Mouse (Mus musculus) megakaryocyte progenitor cell, adult 5-6 weeks (primary cell): Measurements from ENCODE around the gene Gm49361. TPM values are rescaled to one million over a fixed set of nuclear protein-coding genes. Genes with fewer than 3 reads are reported as not detected.
"Not testable (repeated sequence)": the region's sequence is repeated elsewhere in the genome, so short reads cannot be mapped to it uniquely, and the experiment has no call there.

ENCODE experiments used
- ATAC-seq: replicated peaks from 2 replicates; pipeline ENCODE4 v1.8.0; 2016; ENCODE audit warnings: mild to moderate bottlenecking, moderate TSS enrichment, inconsistent platforms; ENCODE audit not compliant: poor library complexity
- total RNA-seq, 2 experiments: library from RNA; stranded (forward) in 1 of 2; stranded (reverse) in 1 of 2; fragments of 157-497, 149-512 nt in 1 of 2; fragments of 200-1000 nt in 1 of 2; gene quantifications; 2 replicates each; pipeline versions ENCODE4 v1.2.3 to v1.2.4; 2015 to 2017

Gm49361 gene
- total RNA-seq, 2 experiments from 2014 or later: not detected

DNA sequence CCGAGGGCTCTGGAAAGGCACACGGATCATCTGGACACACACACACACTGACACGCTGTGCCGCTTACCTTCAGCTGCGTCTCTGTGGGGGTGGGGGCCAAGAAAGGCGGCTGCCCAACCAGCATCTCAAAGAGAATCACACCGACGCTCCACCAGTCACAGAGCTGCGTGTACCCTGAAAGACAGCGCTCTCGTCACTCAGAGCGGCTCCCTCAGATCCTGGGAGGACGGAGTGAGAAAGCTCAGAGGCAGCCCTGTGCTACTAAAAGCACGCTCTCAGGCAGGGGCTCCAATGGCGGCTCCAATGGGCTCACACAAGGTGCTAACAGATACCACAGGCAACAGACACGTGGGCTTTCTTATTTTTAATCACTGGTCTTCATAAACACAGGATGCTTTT is 51.7 kb downstream of the Gm49361 start:
- ATAC-seq: no peak

DNA sequence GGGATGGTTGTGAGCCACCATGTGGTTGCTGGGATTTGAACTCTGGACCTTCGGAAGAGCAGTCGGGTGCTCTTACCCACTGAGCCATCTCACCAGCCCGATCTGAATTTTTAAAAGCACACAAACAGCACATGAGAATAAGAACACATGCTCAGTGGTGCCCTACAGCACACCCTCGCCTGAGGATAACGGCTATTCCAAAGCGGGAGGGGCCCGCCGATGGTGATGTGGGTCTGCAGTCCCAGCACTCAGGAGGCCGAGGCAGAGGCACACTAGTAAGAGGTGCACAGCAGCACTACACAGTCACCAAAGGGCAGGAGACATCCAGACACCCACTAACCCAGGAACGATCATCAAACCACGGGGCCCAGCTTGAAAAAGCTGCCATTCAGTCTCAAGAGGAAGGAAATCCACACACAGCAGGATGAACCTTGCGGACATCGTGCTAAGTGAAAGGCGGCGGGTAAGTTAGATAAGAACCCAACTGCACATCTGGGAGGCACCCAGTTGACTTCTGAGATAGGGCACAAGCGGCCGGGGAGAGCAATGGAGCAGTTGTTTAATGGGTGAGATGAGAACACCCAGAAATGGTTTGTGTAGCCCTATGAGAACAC is 53.3 kb downstream of the Gm49361 start:
- peak; percentile 91 for ATAC-seq

DNA sequence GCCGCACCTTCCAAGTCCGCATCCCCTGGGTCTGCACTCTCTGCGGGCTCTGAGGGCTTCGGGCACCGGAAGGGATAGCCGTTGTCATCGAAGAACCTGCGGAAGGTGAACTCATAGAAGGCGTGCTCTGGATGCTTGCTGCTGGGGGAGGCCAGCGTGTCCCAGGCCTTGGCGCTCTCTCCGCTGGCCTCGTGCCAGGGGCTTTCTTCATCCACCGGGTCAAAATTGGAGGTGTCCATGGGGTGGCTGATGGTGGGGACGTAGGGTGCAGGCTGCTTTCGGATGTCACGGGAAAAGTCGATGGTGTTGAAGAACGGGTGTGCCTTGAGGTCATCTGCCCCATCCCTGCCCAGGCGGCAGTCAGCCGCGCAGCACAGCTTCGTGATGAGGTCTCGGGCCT is 54.6 kb downstream of the Gm49361 start:
- ATAC-seq: no peak

DNA sequence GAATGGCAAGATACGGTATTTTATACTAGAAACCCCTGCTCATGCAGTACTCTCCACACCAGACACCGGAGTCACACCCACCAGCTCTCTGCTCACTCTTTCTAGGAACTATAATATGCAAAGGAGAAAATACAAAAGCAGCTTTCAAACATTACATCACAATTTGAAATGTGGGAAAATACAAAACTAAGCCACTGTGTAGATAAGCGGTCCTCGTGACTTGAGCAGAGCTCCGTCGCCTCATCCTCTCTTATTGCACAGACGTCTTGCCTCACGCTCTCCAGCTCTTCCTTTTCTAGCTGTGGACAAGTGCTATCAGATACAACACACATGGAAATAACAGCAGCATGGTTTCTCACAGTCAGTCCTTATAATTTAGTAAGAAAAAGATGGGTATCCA is 55.2 kb downstream of the Gm49361 start:
- ATAC-seq: no peak

DNA sequence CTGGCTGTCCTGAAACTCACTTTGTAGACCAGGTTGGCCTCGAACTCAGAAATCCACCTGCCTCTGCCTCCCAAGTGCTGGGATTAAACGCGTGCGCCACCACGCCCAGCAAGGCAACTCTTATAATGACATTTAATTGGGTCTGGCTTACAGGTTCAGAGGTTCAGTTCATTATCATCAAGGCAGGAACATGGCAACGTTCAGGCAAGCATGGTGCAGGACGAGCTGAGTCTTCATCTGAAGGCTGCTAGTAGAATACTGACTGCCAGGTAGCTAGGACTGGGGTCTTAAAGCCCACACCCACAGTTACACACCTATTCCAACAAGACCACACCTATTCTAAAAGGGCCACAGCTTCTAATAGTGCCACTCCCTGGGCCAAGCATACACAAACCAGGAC is 57.8 kb downstream of the Gm49361 start:
- ATAC-seq: not testable (repeated sequence)

DNA sequence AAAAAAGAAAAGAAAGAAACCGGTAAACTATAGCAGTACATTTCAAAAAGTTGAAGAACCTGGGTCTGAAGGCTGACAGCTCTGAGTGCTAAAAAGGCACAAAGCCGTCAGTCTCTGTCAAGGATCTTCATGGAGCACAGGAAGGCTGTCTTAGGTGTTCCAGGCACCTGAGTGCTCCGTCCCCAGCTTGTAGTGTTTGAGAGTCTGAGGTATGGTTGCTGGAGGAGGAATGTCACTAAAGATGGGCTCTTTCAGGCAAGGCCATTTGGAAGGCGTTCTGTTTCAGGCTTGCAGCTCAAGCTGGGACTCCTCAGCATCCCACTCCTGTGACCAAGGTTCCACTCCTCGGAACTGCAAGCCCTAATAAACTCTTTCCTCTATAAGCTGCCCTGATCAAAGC is 58.5 kb downstream of the Gm49361 start:
- ATAC-seq: no peak

DNA sequence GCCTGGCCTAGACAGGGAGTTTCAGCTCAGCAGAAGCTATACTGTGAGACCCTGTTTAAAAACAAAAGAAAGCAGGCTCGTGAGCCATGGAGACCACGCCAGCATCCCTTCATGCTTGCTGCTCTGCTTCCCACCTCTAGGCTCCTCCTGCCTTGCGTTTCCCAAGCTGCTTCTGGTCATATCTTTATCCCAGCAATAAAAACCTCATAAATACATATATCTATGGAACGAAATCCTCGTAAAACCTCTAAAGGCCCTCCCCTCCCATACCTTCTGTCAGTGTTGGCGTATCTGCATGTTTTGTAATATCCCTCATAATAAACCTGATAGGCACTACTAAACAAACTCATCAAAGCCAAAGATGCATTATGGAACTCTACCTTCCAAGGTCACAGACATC is 59.3 kb downstream of the Gm49361 start:
- no peak for ATAC-seq

DNA sequence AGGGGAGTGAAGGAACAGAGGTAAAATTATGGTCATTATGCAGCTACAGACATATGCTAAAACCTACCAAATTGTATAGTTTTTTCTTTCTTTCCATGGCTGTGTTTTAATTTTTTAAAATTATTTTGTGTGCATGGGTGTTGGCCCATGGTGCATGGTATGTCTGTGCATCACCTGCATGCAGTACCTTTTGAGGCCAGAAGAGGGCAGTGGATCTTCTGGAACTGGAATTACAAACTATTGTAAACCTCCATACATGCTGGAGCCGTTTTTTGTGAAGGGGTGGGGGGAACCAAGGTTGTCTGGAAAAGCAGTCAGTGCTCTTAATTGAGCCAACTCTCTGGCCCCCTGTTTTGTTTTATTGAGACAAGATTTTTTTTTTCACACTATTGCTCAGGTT is 61.3 kb downstream of the Gm49361 start:
- ATAC-seq: peak; percentile 91

DNA sequence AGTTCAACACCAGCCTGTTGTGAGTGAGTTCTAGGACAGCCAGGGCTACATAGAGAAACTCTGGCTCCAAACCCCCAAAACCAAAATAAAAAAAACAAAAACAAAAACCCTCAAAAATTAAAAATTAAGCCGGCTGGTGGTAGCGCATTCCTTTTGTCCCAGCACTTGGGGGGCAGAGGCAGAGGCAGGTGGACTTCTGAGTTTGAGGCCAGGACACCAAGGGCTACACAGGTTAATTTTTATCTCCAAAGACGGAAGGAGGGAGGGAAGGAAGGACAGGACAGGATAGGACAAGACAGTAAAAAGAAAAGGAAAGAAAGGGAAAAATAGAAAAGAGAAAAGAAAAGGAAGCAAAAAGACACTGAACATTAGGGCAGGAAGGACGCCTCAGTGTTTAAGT is 63.2 kb downstream of the Gm49361 start:
- no peak for ATAC-seq

DNA sequence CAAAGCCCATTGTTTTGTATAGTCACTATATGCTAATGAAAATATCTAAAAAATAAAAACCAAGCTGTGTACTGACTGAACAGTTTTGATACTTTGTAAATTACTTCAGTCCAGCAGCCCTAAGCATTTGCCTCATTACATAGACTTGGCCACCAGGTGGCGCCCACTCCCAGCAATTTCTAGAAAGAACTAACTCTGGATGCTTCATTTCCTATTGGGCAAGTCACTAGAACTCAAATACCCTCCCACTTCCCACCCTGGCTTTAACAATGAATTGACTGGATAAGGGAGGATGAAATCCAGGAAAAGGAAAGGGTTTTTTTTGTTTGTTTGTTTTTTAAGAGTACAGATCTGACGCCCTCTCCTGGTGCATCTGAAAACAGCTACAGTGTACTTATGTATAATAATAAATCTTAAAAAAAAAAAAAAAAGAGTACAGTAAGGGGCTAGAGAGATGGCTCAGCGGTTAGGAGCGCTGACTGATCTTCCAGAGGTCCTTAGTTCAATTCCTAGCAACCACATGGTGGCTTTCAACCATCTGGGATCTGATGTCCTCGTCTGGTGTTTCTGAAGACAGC is 65.9 kb downstream of the Gm49361 start:
- peak; percentile 93 for ATAC-seq

DNA sequence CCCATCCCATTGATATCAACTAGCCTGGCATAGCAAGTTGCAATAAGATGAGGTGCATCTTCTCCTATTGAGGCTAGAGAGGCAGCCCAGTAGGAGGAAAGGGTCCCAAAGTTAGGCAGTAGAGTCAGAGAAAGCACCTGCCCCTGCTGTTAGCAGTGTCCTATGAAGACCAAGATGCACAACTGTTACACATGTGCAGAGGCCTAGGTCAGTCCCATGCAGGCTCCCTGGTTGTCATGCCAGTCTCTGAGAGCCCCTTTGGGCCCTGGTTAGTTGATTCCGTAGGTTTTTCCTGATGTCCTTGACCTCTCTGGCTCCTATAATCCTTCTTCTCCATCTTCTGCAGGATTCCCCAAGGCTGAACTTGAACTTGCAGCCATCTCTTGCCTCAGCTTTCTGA is 66.4 kb downstream of the Gm49361 start:
- ATAC-seq: no peak

DNA sequence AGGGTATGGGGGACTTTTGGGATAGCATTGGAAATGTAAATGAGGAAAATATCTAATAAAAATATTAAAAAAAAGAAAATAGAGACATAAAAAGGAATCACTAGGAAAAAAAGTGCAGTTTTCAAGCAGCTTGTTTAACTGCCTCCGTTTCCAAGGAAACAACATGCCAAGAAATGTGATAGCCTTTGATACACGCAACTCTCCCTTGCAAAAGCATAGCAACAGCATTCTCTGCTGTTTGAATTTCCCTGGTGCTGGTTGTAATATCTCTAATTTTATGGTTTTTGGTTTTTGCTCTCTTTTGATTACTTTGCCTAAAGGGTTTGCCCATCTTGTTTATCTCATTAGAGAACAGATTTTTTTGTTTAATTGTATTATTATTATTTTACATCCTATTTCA is 70.4 kb downstream of the Gm49361 start:
- no peak for ATAC-seq

DNA sequence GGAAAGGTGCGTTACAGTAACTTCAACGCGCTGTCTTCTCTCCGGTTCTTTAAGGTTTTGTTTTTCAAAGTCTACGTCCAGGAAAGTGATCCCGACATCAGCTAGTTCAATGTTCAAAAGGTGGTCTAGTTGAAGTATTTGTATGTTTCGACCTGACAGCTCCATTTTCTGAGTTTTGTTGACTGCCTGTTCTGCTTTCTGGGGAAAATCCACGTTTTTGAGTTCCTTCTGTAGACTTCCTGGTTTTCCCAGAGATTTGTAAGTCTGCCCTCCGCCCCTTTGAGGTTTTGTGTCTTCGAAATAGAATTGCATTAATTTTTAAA is 80.3 kb downstream of the Gm49361 start:
- ATAC-seq: no peak

DNA sequence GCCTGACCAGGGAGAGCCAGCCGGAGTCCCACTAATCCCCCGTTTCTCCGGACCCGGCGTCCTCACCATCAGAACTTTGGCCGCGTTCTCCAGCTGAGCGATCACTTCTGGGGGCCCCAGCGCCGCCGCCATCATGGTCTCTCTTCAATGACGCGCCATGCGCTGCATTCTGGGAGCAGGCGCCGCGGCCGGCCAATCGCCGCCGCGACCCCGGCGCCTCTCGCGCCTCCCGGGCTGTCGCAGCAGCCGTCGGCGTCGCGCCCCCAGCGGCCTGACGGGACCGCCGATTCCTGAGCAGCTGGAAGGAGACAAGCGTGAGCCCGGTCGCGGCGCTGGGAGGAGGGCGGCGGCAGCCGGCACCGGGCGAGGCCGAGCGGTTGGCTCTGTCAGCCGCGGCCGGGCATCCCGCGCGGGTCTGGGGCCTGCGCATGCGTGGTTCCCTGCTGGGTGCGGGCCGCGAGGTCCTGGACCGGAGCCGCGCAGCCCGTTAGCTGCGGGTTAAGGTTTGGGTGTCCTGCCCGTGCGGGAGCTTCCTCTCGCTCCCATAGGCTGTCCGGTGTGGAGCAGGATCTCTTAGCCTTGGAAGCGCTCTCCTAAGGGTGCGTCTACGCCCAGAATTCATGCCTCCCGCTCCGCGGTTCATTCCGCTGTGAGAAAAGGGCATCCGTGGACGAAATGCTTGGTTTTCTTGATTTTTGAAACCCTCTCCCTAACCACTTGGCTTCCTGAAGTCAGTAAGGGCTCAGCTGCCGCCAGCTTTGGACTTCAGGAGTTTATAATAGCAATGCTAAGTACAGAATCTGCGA is 80.9 kb downstream of the Gm49361 start, which contains the start of gene Xpo4:
TSS of gene Xpo4 (minus strand) at position 609 of the 806 bp plus-strand sequence.
- ATAC-seq: peak; percentile 82

DNA sequence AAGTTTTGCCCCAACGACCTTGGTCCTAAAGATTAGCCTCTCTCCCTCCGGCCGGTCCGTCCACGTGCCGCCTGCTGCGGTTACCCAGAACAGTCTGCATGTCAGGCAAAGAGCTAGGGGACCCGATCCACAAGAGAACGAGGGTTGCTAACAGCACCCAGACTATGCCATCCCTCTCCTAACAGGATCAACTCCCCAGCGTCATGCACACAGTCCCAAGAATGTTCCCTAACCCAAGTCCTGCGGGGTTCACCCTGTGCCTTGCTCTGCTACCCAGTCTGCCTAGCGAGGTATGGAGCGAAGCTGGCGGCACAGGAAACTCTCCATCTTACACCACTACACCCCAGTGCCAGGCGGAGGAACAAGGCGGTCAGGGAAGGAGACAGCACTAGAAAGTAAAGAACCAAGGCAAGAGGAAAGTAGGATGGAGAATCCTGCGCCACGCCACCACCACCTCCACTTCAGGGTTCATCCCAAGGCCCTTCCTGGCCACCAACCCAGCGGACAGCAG is 81.5 kb downstream of the Gm49361 start:
- peak; percentile 54 for ATAC-seq

DNA sequence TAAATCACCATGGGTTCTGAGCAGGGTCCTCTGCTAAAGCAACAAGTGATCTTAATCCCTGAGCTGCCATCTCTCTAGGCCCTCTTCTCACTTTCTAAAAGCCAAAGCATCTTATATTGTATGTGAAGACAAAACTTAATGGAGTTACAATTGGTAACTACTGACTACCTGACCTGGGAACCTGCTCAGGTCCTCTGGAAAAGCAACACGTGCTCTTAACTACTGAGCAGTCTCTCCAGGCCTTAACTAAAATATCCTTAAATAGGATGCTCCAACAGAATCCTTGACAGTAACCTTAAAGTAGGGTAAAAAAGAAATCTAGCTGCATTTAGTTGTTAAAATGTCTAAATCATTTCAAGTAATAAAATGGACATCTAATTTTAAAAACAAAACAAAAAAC is 82.3 kb downstream of the Gm49361 start:
- ATAC-seq: no peak

DNA sequence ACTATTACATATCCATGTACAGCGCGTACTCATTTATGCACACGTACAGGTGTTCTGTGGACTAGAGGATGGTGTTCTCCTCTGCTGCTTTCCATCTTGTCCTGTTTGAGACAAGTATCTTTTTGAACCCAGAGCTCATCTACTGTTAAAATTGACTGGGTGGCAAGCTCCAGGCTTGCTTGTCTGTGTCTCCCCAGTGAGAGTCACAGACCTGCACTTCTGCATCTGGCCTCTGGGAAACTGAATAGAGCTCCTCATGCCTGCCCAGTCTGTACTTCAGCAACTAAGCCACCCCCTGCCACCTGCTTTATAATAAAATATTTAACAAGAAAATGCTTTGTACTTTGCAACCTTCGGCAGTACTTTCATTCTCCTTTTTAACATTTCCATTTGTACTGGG is 87.6 kb downstream of the Gm49361 start:
- peak; percentile 87 for ATAC-seq

DNA sequence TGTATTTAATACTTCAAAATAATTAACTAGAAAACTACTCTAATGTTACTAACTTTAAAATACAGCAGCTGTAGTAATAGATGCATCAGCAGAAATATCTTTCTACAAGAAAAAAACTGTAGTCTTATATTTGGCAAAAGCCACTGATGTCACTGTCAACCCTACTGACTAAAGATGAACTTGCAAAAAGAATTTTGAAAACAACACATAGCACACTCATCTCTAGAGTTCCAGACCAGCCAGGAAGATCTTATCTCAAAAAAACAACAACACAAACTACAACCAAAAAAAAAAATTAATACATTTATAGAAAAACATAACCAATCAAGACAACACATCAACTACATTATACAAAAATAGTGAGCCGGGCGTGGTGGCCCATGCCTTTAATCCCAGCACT is 88.4 kb downstream of the Gm49361 start:
- ATAC-seq: no peak

DNA sequence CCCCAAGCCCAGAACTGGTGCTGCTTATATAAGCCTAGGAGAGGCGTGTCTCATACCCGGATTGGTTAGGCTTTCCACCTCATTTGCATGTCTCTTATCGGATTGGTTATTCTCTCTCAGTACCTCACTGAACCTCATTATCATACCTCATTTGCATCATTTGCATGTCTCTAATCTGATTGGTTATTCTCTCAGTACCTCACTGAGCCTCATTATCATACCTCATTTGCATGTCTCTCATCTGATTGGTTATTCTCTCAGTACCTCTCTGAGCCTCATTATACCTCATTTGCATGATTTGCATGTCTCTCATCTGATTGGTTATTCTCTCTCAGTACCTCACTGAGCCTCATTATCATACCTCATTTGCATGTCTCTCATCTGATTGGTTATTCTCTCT is 89.4 kb downstream of the Gm49361 start:
- ATAC-seq: peak; percentile 60

DNA sequence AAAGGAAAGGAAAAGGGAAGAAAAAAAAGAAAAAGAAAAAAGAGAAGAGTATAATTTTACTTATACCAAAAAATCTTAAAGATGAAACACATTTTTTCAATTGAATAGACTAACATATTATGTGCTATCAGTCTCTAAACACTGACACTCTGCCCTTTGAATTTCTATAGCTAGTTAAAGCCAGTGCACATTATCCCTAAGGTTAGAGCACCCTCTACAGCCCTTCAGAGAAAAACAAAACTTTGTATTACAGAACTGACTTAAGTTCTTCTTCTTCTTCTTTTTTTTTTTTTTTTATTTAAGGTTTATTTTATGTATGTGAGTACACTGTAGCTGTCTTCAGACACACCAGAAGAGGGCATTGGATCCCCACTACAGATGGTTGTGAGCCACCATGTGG is 96.4 kb downstream of the Gm49361 start:
- ATAC-seq: 0 out of 2 replicates have a peak, but pooled peaks have one; percentile 44

DNA sequence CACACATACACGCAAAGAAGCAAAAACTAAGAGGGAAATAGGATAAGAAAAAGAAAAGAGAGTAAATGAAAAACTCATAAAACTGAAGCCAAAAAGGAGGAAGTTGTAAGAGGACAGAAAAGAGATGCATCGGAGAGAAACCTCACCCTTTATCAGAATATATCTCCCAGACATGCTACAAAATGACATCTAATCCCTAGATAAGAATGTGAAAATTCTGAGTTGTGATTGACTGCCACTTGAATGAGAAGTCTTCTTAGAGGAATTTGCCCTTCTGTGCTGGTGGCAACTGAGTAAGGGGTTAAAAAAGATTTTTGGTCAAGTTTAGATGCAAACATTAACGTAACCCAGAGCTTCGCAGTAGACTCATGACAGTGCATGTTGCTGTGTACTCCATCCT is 99.7 kb downstream of the Gm49361 start:
- ATAC-seq: no peak

DNA sequence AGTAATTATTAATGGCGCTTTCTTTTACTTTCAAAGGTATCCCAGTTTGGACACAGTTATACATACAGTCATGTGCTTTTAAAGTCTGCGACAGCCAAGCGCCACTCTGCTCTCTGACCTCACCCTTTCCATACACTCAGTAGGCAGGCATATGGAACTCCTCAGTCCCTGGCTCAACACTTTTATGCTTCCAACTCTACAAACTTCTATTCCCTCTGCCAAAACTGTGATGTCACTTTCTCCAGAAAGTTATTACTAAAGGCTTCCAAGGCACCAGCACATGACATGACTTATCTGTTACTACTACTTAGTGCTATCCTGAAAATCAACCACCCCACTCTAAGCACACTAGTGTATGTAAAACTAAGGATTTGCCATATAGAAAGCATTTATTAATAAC is 106.8 kb downstream of the Gm49361 start:
- ATAC-seq: no peak
